Mouse (Mus musculus) ES-Bruce4 (cell line): ENCODE measurements around the gene 4931406P16Rik.

Experiments
- CTCF ChIP-seq: IDR thresholded peaks from one replicate; pipeline ENCODE4 v1.8.1; 2011; ENCODE audit warnings: low read depth, low read length
- EP300 ChIP-seq: IDR thresholded peaks from 2 replicates; pipeline ENCODE4 v1.6.1; 2011; ENCODE audit warnings: low read depth, low read length; ENCODE audit not compliant: insufficient read depth
- POLR2A ChIP-seq: IDR thresholded peaks from one replicate; pipeline ENCODE4 v1.8.1; 2011; ENCODE audit warnings: low read length; ENCODE audit not compliant: insufficient read depth

DNA sequence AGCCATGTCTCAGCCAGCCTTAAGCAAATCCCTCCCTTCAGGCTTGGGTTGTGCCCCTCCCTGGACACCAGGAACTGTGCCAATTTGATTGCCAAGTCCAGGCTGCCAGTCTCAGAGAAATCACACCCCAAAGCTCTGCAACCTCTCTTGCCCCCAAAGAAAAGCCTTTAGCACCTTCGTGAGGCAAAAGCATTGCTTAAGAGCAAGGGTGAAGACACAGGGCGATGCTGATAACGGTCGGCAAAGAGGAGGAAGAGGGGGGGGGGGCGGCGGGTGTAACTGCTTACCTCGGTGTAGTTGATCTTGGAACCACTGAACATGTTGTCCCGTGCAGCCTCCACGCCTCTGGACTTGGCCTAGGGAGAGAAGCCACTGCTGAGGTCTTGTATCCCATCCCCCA, 84.7 kb downstream of the 4931406P16Rik start:
- TF ChIP-seq POLR2A: no peak
- TF ChIP-seq CTCF: no peak
- TF ChIP-seq EP300: no peak
